Mouse (Mus musculus) MEL (cell line): ENCODE measurements around the gene Dhx35.
A peak's percentile ranks its signal among the peaks of the same experiment; 100 is the strongest.

Source experiments
- CHD1 ChIP-seq: IDR thresholded peaks from 2 replicates; pipeline ENCODE4 v1.6.1; 2012; ENCODE audit warnings: low read depth, mild to moderate bottlenecking, inconsistent platforms, low read length, improper control_type of control experiment
- CHD2 ChIP-seq: IDR thresholded peaks from 2 replicates; pipeline ENCODE4 v1.6.1; 2011; ENCODE audit warnings: low read length, improper control_type of control experiment
- CTCF ChIP-seq, 3 experiments: IDR thresholded peaks in 2 of 3; conservative IDR thresholded peaks in 1 of 3; 2 replicates each; pipeline ENCODE4 v1.5.1; 2011 to 2012; ENCODE audit warnings: low read length in 3 of 3, low read depth in 2 of 3, mild to moderate bottlenecking in 2 of 3, improper control_type of control experiment in 1 of 3, inconsistent platforms in 1 of 3, mixed read lengths in 1 of 3, moderate library complexity in 1 of 3; ENCODE audit not compliant: control insufficient read depth in 1 of 3, insufficient read depth in 1 of 3, poor library complexity in 1 of 3, severe bottlenecking in 1 of 3
- E2F4 ChIP-seq: IDR thresholded peaks from 2 replicates; pipeline ENCODE4 v1.6.1; 2011; ENCODE audit warnings: low read depth, low read length, improper control_type of control experiment, borderline replicate concordance
- EP300 ChIP-seq, 2 experiments: IDR thresholded peaks; 2 replicates each; pipeline ENCODE4 v1.6.1; 2011; ENCODE audit warnings: improper control_type of control experiment in 2 of 2, low read length in 2 of 2, low read depth in 1 of 2, mild to moderate bottlenecking in 1 of 2
- KAT2A ChIP-seq: conservative IDR thresholded peaks from 2 replicates; pipeline ENCODE4 v1.6.1; 2012; ENCODE audit warnings: low read depth, low read length, improper control_type of control experiment, inconsistent platforms
- POLR2A ChIP-seq, 2 experiments: IDR thresholded peaks; 2 replicates each; pipeline ENCODE4 v1.6.1; 2011 to 2012; ENCODE audit warnings: low read length in 2 of 2, mild to moderate bottlenecking in 2 of 2, control low read depth in 1 of 2, improper control_type of control experiment in 1 of 2, low read depth in 1 of 2, moderate library complexity in 1 of 2; ENCODE audit not compliant: control insufficient read depth in 1 of 2, insufficient read depth in 1 of 2, poor library complexity in 1 of 2
- POLR2AphosphoS2 ChIP-seq: IDR thresholded peaks from 2 replicates; pipeline ENCODE4 v1.6.1; 2011; ENCODE audit warnings: low read length, improper control_type of control experiment
- POLR2AphosphoS5 ChIP-seq: IDR thresholded peaks from 2 replicates; pipeline ENCODE4 v1.6.1; 2012; ENCODE audit warnings: low read depth, borderline replicate concordance, mild to moderate bottlenecking, inconsistent platforms, low read length, moderate library complexity, mixed read lengths
- TBP ChIP-seq: IDR thresholded peaks from 2 replicates; pipeline ENCODE4 v1.8.0; 2011; ENCODE audit warnings: low read depth, low read length, improper control_type of control experiment
- TCF12 ChIP-seq: IDR thresholded peaks from 2 replicates; pipeline ENCODE4 v1.6.1; 2014; ENCODE audit warnings: low read depth, mild to moderate bottlenecking, inconsistent platforms, low read length, improper control_type of control experiment, moderate library complexity

DNA sequence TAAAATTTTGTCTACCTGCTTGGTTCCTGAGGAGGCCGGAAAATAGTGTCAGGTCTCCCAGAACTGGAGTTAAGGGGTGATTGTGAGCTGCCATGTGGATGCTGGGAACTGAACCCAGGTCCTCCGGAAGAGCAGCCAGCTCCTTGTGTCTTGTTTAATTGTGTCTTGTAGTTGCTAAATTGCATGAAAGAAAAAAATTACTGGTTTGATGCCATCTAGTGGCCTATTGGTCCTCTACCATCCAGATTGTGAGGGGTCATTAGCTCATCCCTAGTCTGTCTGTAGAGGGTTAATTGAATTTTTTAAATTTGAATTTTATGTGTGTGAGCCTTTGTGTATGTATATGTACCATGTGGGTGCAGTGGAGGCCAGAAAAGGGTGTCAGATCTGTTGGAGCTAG, 33.5 kb downstream of the Dhx35 start:
- no peak for TF ChIP-seq POLR2A (IDR thresholded peaks at IDR 0.05; ENCODE audit: control insufficient read depth in 1 of 2, insufficient read depth in 1 of 2, low read depth in 1 of 2, low read length in 2 of 2, poor library complexity in 1 of 2)
- TF ChIP-seq EP300 (IDR thresholded peaks at IDR 0.05; ENCODE audit: low read depth in 1 of 2, low read length in 2 of 2), result no peak
- no peak for TF ChIP-seq KAT2A
- no peak for TF ChIP-seq CHD1
- TF ChIP-seq CHD2, result no peak
- no peak for TF ChIP-seq E2F4
- TF ChIP-seq POLR2AphosphoS5, result no peak
- no peak for TF ChIP-seq POLR2AphosphoS2
- TF ChIP-seq TBP, result no peak
- peak in 1 of 3 experiments; percentile 39; a peak in 3 of 6 replicates for TF ChIP-seq CTCF (IDR thresholded peaks at IDR 0.05 in 2 of 3, conservative IDR thresholded peaks at IDR 0.05 in 1 of 3; ENCODE audit: control insufficient read depth in 1 of 3, insufficient read depth in 1 of 3, low read depth in 2 of 3, low read length in 3 of 3, poor library complexity in 1 of 3, severe bottlenecking in 1 of 3)
- no peak for TF ChIP-seq TCF12
